Mouse (Mus musculus) bone marrow macrophage, adult 2 months (primary cell): ENCODE measurements around the gene Gm20855. TPM values are rescaled to one million over a fixed set of nuclear protein-coding genes. Genes with fewer than 3 reads are reported as not detected.
"Not testable (repeated sequence)": the region's sequence is repeated elsewhere in the genome, so short reads cannot be mapped to it uniquely, and the experiment has no call there.

Experiments used
- H3K27ac ChIP-seq: 2 replicates; pipeline ENCODE4 v1.5.1; 2012; ENCODE audit warnings: low read depth, low read length; ENCODE audit not compliant: insufficient read depth
- H3K4me1 ChIP-seq: 2 replicates; pipeline ENCODE4 v1.6.1; 2012; ENCODE audit warnings: low read length; ENCODE audit not compliant: control insufficient read depth, insufficient read depth
- H3K4me3 ChIP-seq: 2 replicates; pipeline ENCODE4 v1.5.1; 2012; ENCODE audit warnings: mild to moderate bottlenecking, low read length, moderate library complexity; ENCODE audit not compliant: insufficient read depth
- polyA plus RNA-seq: library from polyadenylated mRNA; stranded (reverse); fragments of >200 nt; gene quantifications from 2 replicates; pipeline ENCODE4 v1.2.4, GENCODE M21; 2012; ENCODE audit not compliant: missing spikeins, insufficient read depth, insufficient read length

The Gm20855 gene
- polyA plus RNA-seq, result not detected in 2 replicates

- not testable (repeated sequence) for H3K4me1 ChIP-seq, H3K27ac ChIP-seq, H3K4me3 ChIP-seq
Measured at GRCm38 (mm10) chrY:35131733-35132132, at the start of gene Gm20855. Gene Gm20855 (minus strand): TSS chrY:35131833.
